Mouse (Mus musculus) hindbrain, embryonic 13.5 days (tissue): ENCODE results near the gene Artn. TPM values are rescaled to one million over a fixed set of nuclear protein-coding genes. Genes with fewer than 3 reads are reported as not detected.

Experiments used
- ATAC-seq: fragments of 200-750 bp; cut with Nextera tagmentation; 2 replicates; pipeline ENCODE4 v1.8.0; 2017; ENCODE audit warnings: moderate TSS enrichment; ENCODE audit not compliant: low FRiP score
- H3K27ac ChIP-seq: fragments of 300-500 bp; sonication (generic); 2 replicates; pipeline ENCODE4 v1.5.1; 2015; ENCODE audit warnings: inconsistent platforms, mild to moderate bottlenecking, moderate library complexity
- H3K27me3 ChIP-seq: fragments of 300-500 bp; sonication (generic); 2 replicates; pipeline ENCODE4 v1.6.1; 2015; ENCODE audit warnings: mild to moderate bottlenecking, inconsistent platforms
- H3K36me3 ChIP-seq: fragments of 300-500 bp; sonication (generic); 2 replicates; pipeline ENCODE4 v1.6.1; 2015; ENCODE audit warnings: mild to moderate bottlenecking, inconsistent platforms
- H3K4me1 ChIP-seq: fragments of 300-500 bp; sonication (generic); replicated peaks from 2 replicates; pipeline ENCODE4 v1.6.1; 2015; ENCODE audit warnings: inconsistent platforms
- H3K4me2 ChIP-seq: fragments of 300-500 bp; sonication (generic); 2 replicates; pipeline ENCODE4 v1.6.1; 2015; ENCODE audit warnings: inconsistent platforms, mild to moderate bottlenecking, moderate library complexity
- H3K4me3 ChIP-seq: fragments of 300-500 bp; sonication (generic); 2 replicates; pipeline ENCODE4 v1.5.1; 2015; ENCODE audit warnings: mild to moderate bottlenecking, inconsistent platforms
- H3K9ac ChIP-seq: fragments of 300-500 bp; sonication (generic); 2 replicates; pipeline ENCODE4 v1.6.1; 2015; ENCODE audit warnings: mild to moderate bottlenecking, inconsistent platforms
- H3K9me3 ChIP-seq: fragments of 300-500 bp; sonication (generic); 2 replicates; pipeline ENCODE4 v1.6.1; 2016; ENCODE audit warnings: inconsistent platforms
- WGBS: fragments of 180-500 bp; shearing (Covaris S2); methylation state at CpG from one replicate; pipeline ENCODE4 v1.1.7; 2015; 5-methylcytosine and 5-hydroxymethylcytosine counted together
- polyA plus RNA-seq: library from polyadenylated mRNA; unstranded; fragments of >200 nt; fragmentation: Nextera tagmentation; extraction: Ambion mirVana; gene quantifications from 2 replicates; pipeline ENCODE4 v1.2.1, GENCODE M21; 2015

Artn gene
- polyA plus RNA-seq, 1 experiment from 2014 or later: 0.84 TPM

- Histone ChIP-seq H3K27me3 (no peaks in the 10 kb centered on the region), H3K9ac (no peak overlapping the region), H3K9me3 (no peaks in the 10 kb centered on the region), H3K36me3 (peaks cover 22% of the 10 kb centered on the region), H3K4me3 (no peak overlapping the region), H3K27ac (no peak overlapping the region), H3K4me2 (no peak overlapping the region), H3K4me1 (peaks cover 8% of the 10 kb centered on the region)
- ATAC-seq: no peak
- WGBS: 30% methylated on average over 5 of the region's 5 CpGs
Measured at GRCm38 (mm10) chr4:117943317-117943716, 13.8 kb upstream of the Artn start.

- Histone ChIP-seq H3K4me2 (no peak overlapping the region), H3K36me3 (peaks cover 36% of the 10 kb centered on the region), H3K4me1 (no peaks in the 10 kb centered on the region), H3K9ac (no peak overlapping the region), H3K27ac (no peak overlapping the region), H3K4me3 (no peak overlapping the region), H3K9me3 (no peaks in the 10 kb centered on the region), H3K27me3 (no peaks in the 10 kb centered on the region)
- ATAC-seq: no peak
- 97% methylated on average over 5 of the region's 5 CpGs for WGBS
Measured at GRCm38 (mm10) chr4:117936964-117937363, 7.4 kb upstream of the Artn start.

GRCm38 (mm10) chr4:117934081-117934480 is 4.5 kb upstream of the Artn start:
- Histone ChIP-seq H3K9ac (no peak overlapping the region), H3K27me3 (peaks cover 16% of the 10 kb centered on the region), H3K36me3 (peaks cover 21% of the 10 kb centered on the region), H3K4me3 (no peak overlapping the region), H3K4me1 (peaks cover 10% of the 10 kb centered on the region), H3K27ac (no peak overlapping the region), H3K4me2 (no peak overlapping the region), H3K9me3 (0 out of 2 replicates have a peak, but pooled peaks cover 3% of the 10 kb centered on the region)
- ATAC-seq: no peak
- WGBS: 94% methylated on average over 4 of the region's 4 CpGs

GRCm38 (mm10) chr4:117933248-117933647 is 3.7 kb upstream of the Artn start:
- H3K9ac ChIP-seq: no peak overlapping the region
- H3K27ac ChIP-seq: no peak overlapping the region
- no peak for ATAC-seq
- no peak overlapping the region for H3K4me3 ChIP-seq
- WGBS: 91% methylated on average over 5 of the region's 5 CpGs
- H3K4me1 ChIP-seq: peaks cover 19% of the 10 kb centered on the region
- H3K4me2 ChIP-seq: no peak overlapping the region
- H3K27me3 ChIP-seq: peaks cover 24% of the 10 kb centered on the region
- H3K36me3 ChIP-seq: peaks cover 20% of the 10 kb centered on the region
- 0 out of 2 replicates have a peak, but pooled peaks cover 3% of the 10 kb centered on the region for H3K9me3 ChIP-seq

- no peak for ATAC-seq
- H3K4me3 ChIP-seq: peak overlapping the region; percentile 25
Measured at GRCm38 (mm10) chr4:117928699-117929241, 793 bp downstream of the Artn start.

GRCm38 (mm10) chr4:117928234-117928633 is 1.3 kb downstream of the Artn start:
- Histone ChIP-seq H3K4me3 (no peak overlapping the region), H3K4me2 (no peak overlapping the region), H3K27ac (no peak overlapping the region), H3K36me3 (peaks cover 12% of the 10 kb centered on the region), H3K4me1 (peaks cover 37% of the 10 kb centered on the region), H3K27me3 (peaks cover 71% of the 10 kb centered on the region), H3K9me3 (0 out of 2 replicates have a peak, but pooled peaks cover 3% of the 10 kb centered on the region), H3K9ac (no peak overlapping the region)
- 16% methylated on average over 6 of the region's 6 CpGs for WGBS
- no peak for ATAC-seq

More at GRCm38 (mm10) chr4:117928699-117929241, 793 bp downstream of the Artn start:
- peak overlapping the region; percentile 56; the same call in 1 of the 2 replicates for H3K9ac ChIP-seq
- no peak overlapping the region for H3K27ac ChIP-seq
- 3% methylated on average over 13 of the region's 13 CpGs for WGBS
- H3K4me2 ChIP-seq: peak overlapping the region; percentile 53
- H3K4me1 ChIP-seq: peaks cover 37% of the 10 kb centered on the region
- peaks cover 12% of the 10 kb centered on the region for H3K36me3 ChIP-seq
- peaks cover 66% of the 10 kb centered on the region for H3K27me3 ChIP-seq
- H3K9me3 ChIP-seq: 0 out of 2 replicates have a peak, but pooled peaks cover 3% of the 10 kb centered on the region

- peak; percentile 78 for ATAC-seq
- WGBS: 1% methylated on average over 71 of the region's 71 CpGs
- Histone ChIP-seq H3K27ac (0 out of 2 replicates have a peak overlapping the region, but pooled peaks have one; percentile 40), H3K27me3 (peaks cover 76% of the 10 kb centered on the region), H3K4me2 (peak overlapping the region; percentile 91), H3K9me3 (0 out of 2 replicates have a peak, but pooled peaks cover 3% of the 10 kb centered on the region), H3K4me3 (peak overlapping the region; percentile 50), H3K36me3 (peaks cover under 1% of the 10 kb centered on the region; the same call in 1 of the 2 replicates), H3K9ac (peak overlapping the region; percentile 79), H3K4me1 (peaks cover 37% of the 10 kb centered on the region)
Measured at GRCm38 (mm10) chr4:117926545-117927482, 2.7 kb downstream of the Artn start.

GRCm38 (mm10) chr4:117924916-117925315 is 4.6 kb downstream of the Artn start:
- WGBS: 70% methylated on average over 4 of the region's 6 CpGs
- ATAC-seq: no peak
- Histone ChIP-seq H3K4me1 (peaks cover 35% of the 10 kb centered on the region), H3K36me3 (no peaks in the 10 kb centered on the region), H3K9ac (no peak overlapping the region), H3K9me3 (no peaks in the 10 kb centered on the region), H3K4me3 (no peak overlapping the region), H3K4me2 (no peak overlapping the region), H3K27me3 (peaks cover 68% of the 10 kb centered on the region), H3K27ac (no peak overlapping the region)

- 69% methylated on average over 2 of the region's 2 CpGs for WGBS
- H3K27ac ChIP-seq: no peak overlapping the region
- no peaks in the 10 kb centered on the region for H3K9me3 ChIP-seq
- H3K4me3 ChIP-seq: no peak overlapping the region
- H3K4me2 ChIP-seq: no peak overlapping the region
- ATAC-seq: no peak
- H3K27me3 ChIP-seq: peaks cover 54% of the 10 kb centered on the region
- peaks cover 21% of the 10 kb centered on the region for H3K4me1 ChIP-seq
- no peak overlapping the region for H3K9ac ChIP-seq
- H3K36me3 ChIP-seq: no peaks in the 10 kb centered on the region
Measured at GRCm38 (mm10) chr4:117923450-117923849, 6.1 kb downstream of the Artn start.

- Histone ChIP-seq H3K27ac (no peak overlapping the region), H3K4me3 (no peak overlapping the region), H3K27me3 (peaks cover 33% of the 10 kb centered on the region), H3K9me3 (no peaks in the 10 kb centered on the region), H3K36me3 (no peaks in the 10 kb centered on the region), H3K4me2 (no peak overlapping the region), H3K4me1 (peaks cover 2% of the 10 kb centered on the region), H3K9ac (no peak overlapping the region)
- no peak for ATAC-seq
- WGBS: 94% methylated on average over 2 of the region's 2 CpGs
Measured at GRCm38 (mm10) chr4:117921358-117921757, 8.2 kb downstream of the Artn start.

GRCm38 (mm10) chr4:117918762-117919161 is 10.8 kb downstream of the Artn start:
- H3K27me3 ChIP-seq: peaks cover 10% of the 10 kb centered on the region; the same call in 1 of the 2 replicates
- H3K36me3 ChIP-seq: no peaks in the 10 kb centered on the region
- no peak for ATAC-seq
- H3K4me1 ChIP-seq: peaks cover 13% of the 10 kb centered on the region
- H3K9ac ChIP-seq: no peak overlapping the region
- no peak overlapping the region for H3K4me2 ChIP-seq
- H3K9me3 ChIP-seq: no peaks in the 10 kb centered on the region
- no peak overlapping the region for H3K4me3 ChIP-seq
- 93% methylated on average over 5 of the region's 5 CpGs for WGBS
- H3K27ac ChIP-seq: no peak overlapping the region

GRCm38 (mm10) chr4:117918261-117918660 is 11.3 kb downstream of the Artn start:
- Histone ChIP-seq H3K27me3 (peaks cover 5% of the 10 kb centered on the region; the same call in 1 of the 2 replicates), H3K9ac (no peak overlapping the region), H3K9me3 (no peaks in the 10 kb centered on the region), H3K4me3 (no peak overlapping the region), H3K4me2 (no peak overlapping the region), H3K27ac (no peak overlapping the region), H3K4me1 (peaks cover 18% of the 10 kb centered on the region), H3K36me3 (no peaks in the 10 kb centered on the region)
- ATAC-seq: no peak
- WGBS: 76% methylated on average over 3 of the region's 3 CpGs
